Mouse (Mus musculus): ENCODE measurements around the gene Dusp22.

Gene Dusp22

DNA sequence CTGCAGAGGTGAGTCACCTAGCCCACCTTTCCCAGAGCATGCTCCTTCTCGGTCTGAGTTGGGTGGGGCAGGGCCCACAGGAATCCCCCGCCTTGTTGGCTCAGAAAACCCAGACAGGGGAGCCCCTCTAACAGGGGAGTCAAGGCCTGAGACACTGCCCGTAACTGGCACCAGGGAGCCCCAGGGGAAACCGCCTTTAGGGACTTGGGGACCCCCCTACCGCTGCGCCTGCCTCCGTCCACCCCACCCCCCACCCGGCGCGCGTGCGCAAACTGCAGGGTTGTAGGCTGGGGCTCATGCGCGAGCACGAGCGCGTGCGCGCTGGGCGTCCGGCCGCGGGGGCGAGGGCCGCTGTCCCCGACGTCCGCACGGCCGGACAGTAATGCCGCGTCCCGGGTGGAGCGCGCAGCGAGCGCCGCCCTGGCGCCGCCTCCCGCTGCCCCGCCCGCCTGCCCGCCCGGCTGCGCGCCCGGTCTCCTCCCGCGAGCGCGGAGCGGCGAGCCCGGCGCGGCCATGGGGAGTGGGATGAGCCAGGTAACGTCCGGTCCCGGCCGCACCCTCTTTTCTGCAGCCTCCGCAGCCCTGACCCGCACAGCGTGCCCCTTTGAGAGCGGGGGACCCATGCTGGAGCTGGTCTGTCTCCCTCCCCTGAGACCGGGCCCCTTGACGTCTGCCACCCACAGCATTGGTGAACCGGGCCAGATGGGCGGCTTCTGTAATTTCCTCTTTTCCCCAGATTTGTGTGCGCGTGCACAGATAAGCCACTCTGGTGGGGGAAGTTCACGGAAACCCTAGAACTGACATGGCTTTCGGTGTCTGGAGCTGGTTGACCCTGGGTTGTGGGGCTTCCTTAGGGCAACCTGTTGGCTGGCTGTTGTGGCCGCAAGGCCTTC lies at the start of gene Dusp22:
Gene Dusp22 (plus strand): TSS at position 387 of the 893 bp plus-strand sequence.
- peak; percentile 89 for DNase-seq

DNA sequence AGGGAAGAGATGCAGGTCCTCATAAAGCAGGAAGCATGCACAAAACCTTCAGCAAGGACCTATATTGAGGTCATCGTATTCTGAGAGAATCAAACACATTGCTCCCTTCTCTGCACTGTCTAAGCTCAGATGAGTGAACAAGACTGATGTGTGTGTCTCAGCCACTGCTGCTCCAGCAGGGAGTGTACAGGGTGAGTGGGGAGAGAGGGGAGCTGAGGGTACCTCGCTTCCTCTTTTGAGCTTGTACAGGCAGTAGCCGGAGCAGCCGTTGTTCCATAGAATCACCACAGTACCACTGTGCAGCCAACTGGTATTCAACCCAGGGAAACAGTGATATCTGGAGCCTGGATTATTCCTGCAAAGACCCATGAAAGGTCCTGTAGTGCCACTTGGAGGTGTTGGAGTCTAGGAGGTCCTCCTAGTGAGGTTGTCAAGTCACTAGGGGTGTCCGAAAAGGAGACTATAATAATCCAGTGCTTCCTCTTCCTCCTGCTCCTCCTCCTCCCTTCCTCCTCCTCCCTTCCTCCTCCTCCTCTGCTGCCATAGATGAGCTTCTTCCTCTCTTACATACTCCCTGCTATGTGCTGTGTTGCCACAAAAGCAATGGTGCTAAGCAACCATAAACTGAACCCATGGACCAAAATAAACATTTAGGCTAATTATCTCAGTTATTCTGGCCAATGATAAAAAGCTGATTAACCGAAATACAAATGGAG lies 47.6 kb upstream of the Dusp22 start:
- DNase-seq = no peak

DNA sequence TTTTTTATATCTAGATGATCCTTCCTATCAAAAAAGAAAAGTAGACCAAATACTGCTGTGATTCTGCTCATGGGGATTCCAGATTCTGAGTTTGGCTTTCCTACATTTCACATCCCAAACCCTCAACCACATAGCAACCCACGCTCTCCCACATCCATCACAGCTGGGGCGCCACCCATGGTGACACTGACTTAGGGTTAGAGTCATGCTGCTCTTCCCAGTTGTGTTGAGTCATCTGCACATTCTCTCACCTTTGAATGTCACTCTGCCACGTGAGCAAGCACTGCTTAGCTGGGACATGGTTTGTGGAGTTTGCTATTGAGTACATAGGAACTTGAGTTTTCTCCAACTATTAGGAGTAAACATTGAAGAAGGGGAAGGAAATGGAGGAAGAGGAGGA lies 40.1 kb upstream of the Dusp22 start:
- DNase-seq = no peak

DNA sequence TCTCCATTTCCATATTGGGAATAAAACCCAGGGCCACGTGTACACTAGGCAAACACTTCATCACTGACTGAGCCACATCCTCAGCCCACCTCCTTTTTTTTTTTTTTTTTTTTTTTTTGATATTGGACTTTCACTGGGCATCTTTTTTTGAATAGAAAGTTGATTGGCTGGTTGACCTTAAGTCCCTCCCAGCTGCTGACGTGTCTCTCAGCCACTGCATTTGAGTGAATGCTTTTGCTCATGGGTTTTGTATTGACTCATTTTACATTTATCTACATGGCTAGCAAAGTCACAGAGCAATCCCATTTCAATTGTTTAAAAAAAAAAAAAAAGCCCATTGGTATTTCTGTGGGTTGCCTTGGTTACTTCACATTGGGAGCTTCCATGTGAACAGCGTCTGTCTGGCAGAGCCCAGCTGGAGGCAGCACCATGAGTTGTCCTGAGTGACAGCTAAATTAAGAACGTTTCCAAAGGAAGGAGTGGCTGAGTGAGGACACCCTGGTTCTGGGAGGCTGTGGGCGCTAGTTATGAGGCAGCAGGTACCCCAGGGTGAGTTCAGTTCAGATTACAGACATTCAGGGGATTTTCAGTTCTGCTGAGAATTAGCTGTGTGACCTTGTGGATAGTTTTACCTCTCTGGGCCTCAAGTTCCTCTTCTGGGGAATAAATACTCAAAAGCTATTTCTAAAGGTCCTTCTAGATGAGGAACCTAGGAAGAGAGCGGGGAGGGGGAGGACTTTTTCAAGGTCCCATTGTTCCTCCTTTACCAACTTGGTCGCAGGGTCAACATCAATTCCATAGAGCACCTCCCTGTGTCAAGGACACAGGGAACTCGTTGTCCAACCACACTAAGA lies 31.4 kb upstream of the Dusp22 start:
- DNase-seq = no peak

DNA sequence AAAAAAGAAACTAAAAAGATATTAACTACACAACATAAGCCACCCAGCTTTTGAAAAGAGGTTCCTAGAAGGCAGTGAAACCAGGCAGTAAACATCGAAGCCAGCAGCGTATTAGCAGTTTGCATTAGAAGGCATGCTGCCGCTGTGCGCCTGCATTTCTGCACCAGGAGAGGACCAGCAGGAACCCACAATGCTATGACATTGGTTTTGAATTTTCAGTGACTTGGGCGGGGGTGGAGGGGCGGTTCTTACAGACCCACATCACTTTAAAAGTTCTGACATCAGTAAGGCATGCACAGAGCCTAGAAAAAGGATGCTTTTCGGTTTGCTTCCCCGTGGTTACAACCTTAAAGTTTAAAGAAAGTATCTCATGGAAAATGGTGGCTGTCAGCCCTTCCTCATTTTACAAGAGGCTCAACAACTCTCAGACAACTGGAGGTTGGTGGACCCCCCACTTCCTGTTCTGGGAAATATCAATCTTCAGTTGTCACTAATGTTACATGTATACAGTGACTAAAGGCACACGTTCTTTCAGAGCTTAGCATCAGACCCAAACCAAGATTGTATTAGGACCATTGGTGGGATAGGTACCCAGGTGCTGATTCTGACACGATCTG lies 29.9 kb upstream of the Dusp22 start:
- DNase-seq = no peak

DNA sequence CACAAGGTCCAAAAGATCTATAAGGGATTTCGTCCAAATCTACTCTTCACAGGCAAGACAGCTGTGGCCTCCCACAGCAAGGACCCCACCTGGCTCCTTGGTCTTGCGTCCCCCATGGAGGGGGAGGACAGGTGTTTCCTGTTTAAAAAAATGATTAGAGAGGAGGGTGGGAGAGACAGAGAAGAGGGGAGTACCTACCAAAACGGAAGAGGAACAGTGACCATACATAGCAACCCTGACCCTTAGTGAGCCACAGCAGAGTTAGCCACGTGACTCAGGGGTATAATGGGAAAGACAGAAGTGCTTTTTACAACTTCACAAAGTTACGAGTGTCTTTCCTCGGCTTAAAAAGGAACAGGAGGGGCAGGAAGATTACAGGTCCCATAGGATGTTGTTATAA lies 26.8 kb upstream of the Dusp22 start:
- DNase-seq = no peak

DNA sequence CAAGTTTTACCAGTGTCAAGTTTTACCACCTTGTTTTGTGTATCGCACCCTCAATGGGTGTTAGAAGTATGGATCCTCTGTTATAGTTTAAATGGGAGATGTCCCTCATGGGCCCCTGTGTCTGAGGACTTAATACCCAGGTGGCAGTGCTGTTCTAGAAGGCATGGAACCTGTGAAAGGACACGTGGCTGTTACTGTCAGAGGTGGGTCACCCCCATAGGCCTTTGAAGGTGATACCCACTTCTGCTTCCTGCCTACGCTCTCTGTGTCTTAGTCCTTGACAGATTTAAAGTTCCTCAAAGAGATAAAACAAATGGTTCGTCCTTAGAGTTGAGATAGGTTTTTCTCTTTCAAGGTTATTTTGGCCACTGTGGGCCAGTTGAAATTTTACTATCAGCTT lies 23.3 kb upstream of the Dusp22 start:
- no peak for DNase-seq

DNA sequence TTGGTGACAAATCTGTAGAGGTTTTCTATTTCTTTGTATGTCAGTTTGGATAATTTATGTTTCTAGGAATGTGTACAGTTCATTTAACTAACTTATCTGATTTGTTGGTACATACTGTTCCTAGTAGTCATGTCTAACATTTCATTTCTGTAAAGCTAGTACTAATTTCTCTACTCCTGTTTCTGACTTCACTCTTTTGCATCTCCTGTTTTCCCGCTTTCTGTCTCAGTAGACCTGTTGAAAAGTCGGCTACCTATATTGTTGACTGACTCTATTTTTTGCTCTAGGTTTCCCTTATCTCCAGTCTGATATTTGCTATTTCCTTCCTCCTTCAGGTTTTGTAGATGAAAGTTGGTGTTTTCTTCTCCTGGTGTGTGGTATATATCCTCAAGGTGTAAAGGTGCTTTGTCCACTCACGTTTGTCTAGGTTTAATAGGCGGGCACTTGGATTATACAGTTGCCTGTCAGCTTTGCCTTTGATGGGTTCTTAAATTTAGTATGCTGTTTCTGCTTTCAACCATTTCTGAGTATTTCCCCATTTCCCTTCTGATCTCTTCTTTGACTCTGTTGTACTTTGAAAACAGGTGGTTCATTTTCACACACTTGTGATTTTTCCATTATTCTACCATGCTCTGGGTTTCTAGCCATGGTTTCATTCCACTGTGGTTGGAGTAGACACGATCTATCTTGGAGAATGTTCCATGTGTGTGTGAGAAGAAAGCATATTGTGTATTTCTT lies 21.3 kb upstream of the Dusp22 start:
- DNase-seq = no peak

DNA sequence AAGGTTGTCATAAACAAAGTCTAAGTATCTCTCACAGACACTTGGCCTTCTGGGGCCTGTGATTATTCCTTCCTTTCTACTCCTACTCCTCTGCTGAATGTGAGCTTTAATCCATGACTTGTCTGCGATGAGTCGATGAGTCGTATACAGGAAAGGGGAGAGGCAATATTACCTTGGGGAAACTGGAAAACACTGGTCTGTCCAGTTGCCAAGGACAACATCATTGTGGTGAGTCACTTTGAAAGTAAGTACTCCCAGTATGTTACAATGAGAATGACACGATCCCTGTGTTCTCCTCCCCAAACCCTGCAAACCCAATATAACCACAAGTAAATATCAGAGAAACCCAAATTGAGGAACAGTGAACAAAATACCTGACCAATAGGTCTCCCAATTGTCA lies 17.7 kb upstream of the Dusp22 start:
- no peak for DNase-seq

DNA sequence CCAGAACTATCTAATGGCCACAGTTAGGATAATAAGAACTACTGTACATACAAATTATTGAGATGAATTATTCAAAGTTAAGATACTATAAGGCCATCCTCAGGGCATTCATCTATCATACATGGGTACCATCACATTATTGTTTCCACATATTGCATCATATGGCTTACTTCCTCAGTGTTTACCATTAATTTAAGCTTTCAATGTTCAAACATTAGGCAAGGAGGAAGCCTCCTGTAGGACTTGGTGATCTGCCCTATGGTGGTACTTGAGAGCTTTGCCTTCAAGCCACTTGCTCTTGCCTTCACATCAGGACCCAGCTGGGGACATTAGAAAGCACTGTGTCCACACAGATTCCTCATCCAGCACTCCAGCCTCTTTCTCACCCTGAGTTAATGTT lies 11.3 kb upstream of the Dusp22 start:
- DNase-seq = no peak

DNA sequence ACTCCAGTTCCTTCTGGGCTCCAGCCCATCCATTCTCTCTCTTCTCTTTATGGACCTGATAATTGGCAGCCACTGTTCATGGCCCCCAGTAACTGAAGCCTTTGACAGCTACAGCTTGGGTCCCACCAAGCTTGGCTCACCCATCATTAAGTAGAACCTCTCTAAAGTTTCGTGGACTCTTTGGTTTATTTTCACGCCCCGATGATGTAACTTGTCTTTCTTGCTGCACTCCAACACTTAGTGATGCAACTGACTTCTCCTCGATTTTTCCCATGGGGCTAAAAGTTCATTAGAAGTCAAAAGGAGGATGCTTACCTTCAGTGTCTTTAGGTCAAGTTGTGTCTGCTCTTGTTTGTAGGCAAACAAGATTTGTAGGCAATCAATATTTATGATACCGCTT lies 10.6 kb upstream of the Dusp22 start:
- no peak for DNase-seq

DNA sequence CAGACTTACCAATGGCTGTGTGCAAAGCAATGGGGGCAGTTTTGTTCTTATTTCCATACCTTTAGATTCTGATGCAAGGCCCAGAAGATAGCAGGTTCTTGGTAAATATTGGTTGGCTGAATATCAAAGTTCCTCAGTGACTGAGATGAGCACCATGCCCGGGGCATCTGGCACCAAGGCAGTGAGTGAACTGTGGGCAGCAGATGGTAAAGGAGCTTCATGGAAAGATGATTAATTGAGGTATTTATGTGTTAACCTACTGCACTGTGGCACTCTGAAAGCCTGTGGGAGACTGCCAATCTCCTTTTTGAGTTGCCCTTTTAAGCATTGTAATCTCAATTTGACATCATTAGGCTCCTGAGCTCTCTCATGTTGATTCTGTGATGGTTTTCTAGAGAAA lies 9.1 kb upstream of the Dusp22 start:
- no peak for DNase-seq

DNA sequence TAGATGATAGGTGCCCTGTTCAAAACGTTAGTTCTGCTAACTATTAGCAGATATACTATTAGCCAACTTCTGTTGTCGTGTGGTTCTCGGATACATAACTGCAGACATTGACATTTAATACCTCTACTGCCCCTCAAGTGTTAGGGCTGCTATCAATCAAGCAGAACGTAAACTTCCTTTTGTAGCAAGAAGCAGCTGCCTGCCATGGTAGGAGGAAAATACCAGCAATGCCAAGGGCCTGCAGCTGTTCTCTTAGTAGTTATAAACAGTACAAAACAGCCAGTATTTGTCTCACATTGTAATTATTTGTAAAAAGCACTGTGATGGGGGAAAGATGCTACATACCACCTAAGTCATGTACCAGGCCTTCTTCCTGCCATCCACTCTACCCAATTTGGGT lies 6.7 kb upstream of the Dusp22 start:
- DNase-seq = no peak

DNA sequence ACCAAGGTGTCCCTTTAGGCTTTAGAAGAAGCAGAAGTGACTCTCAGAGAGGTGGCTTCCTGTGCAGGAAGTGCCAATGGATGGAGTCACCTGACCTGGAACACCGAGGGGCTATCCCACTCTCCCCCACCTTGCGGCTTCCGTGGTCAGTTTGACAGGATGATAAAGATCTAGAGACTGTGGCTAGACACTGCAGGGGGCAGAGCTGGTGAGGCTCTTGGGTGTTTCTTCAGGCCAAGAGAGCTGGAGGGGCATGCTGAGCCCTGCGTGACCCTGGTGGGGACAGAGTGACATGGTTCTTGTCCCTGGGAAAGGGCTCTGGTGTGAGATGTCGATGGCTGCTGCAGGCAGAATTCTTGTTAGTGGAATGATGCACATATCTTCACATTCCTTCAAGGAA lies 5.3 kb upstream of the Dusp22 start:
- DNase-seq = no peak

DNA sequence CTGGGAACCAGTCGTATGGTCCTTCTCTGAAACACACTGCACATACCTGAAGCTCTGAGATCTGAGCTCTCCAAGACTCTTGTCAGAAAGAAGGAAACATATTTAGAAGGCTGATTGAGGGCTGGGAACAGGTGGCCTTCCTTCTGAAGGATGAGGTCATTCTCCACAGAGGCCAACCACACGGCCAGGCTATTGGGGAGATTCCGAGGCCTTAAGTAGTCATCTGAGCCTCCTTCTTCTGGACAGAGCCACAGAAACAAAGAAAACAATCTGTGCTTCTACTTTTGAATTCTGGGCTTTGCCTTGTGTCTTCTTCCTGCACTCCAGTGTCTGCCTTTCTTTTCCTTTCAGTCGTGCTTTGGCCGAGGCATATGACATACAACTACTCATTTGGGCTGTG lies 2.9 kb upstream of the Dusp22 start:
- no peak for DNase-seq

DNA sequence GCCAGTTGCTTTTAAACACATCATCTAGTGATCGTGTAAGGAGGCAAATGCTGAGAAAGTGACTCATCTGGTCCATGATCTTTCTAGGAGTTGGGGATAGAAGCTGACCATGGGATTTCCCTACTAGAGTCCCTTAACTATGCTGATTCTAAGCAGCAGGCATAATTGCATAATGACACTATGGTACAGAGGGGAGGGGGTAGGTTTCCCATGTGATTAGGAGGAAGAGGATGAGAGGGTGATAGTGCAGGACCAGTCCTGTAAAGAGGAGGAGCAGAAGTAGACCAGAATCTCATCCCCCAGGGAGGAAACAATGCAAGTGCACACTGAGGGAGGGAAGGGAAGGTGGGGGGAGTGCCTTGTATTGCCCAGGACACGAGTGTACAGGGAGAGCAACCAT lies 2.0 kb upstream of the Dusp22 start:
- DNase-seq = no peak

DNA sequence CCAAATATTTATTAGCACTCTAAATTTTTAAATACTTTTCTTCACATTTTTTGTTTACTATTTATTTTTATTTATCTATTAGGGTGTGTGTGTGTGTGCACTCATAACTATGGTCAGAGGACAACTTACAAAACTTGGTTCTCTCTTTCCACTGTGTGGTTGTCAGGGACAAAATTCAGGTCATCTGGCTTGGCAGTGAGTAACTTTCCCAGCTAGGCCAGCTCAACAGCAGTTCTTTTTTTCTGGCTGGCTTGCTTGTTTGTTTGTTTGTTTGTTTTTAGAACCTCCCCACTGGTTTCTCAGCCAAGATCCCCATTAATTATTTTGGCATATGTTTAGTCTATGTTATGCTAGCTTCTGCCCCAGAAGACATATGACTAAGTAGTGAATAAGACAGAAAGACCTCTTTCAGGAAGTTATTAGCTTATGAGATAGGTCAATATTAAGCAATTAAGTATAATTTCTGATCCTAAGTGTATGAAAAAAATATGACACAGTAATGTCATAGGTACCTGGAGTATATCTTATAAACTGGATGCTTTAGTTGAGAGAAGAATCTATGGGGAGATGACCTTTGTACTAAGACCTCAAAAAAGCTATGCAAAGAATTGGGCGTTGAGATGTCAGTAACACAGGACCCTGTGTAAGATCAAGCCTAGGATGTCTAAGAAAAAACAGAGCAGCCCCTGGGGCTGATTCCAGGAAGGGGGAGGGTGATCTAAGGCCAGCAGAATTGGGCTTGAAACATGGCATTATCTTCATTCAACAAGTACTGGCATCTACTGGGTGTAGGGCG lies 1.4 kb upstream of the Dusp22 start:
- DNase-seq = no peak

DNA sequence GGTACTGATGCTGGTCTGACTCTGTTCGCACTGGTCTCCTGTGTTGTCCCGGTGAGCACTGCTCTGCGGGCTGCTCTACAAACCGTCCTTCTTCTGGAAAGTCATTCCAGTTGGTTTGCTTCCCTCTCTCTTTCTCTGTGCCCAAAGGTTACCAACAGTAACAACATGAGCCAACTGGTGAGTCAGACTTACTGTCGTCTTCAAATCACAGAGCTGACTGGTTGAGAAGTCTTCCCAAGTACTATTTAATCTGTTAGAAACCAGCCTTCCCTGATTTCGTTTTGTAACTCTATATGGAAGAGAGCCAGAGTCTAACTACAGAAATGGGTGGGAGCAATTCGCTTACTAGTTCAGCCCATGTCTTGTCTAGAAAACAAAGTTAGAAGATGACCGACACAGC lies 5.5 kb downstream of the Dusp22 start:
- no peak for DNase-seq

DNA sequence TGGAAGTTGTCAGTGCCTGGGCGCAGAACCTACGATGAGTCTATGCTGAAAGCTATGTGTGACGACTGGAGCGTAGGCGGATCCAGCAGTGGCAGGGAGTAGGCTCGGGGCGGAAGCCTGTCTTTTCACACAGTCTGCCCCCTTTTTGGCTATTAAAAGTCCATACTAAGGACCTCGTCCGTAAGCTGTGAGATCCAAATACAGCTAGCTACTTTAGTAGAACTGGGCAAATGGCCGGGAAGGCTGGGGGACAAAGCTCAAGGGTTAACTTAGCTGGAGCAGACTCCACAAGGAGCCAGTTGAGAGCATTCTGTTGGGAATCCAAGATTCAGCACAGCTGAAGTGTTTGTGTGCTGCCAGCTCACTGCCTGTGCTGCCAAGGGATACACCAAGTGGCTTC lies 6.7 kb downstream of the Dusp22 start:
- no peak for DNase-seq

DNA sequence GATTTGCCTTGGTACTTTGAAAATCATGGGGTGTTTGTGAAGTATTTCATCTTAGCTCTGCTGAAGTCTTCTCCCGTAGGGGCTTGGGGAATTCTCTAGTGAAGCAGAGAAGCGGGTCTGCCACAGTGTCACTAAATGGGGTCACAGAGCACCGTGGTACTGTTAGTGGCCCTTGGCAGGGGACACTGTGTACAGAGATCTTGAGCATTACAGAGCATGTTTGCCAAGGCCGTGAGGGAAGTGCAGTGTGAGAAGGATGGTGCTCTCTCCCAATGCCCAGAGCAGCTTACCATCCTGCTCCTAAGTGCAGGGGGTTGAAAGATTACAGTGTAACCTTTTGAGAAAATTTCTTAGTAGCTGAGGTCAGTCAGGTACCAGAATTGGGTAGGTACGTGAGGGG lies 8.5 kb downstream of the Dusp22 start:
- no peak for DNase-seq

DNA sequence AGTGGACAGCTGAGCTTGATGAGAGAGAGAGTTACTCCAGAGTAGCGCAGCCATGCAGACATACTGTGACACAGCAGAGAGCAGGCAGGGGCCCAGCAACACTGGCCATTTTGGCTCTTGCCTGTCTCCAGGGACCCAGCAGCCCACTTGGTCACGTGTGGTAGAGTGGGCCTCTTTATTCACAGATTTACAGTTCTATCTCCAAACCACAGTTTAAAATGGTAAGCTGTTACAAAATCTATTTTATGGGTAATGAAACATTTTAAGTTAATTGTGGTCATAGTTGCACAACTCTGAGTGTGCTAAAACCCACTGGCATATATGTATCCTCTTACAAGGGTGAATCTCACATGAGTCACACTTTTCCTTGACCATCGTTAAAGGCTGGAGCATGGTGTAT lies 9.5 kb downstream of the Dusp22 start:
- no peak for DNase-seq

DNA sequence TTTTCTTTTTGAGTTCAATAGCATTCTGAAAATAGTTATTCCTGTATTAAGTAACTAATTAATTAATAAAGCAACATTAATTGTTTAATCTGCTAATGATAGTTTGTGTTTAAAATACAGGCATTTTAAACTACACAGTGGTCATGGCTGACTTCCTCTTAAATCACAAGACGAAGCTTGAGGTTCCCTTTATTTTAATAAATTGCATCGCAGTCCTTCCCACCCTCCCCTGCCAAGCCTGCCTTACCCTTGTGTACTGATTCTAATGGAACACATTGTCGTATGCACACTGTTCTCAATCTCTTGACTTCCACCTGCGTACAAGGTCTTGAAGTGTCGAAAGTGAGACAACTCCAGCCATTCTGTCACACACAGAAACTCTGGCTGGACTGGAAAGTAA lies 14.1 kb downstream of the Dusp22 start:
- no peak for DNase-seq

All from retina, postnatal 1 day (tissue).